Mouse (Mus musculus) small intestine, adult 2 months (tissue): Measurements from ENCODE around the gene Gpx4.

Experiments
- CTCF ChIP-seq: fragments of 200-500 bp; IDR thresholded peaks from 2 replicates; pipeline ENCODE4 v1.5.1; 2012; ENCODE audit warnings: low read depth, mild to moderate bottlenecking, control low read depth, inconsistent platforms, low read length, moderate library complexity, mixed read lengths; ENCODE audit not compliant: insufficient replicate concordance, insufficient read length; ENCODE audit errors: extremely low read depth
- POLR2A ChIP-seq: fragments of 200-500 bp; IDR thresholded peaks from 2 replicates; pipeline ENCODE4 v1.6.1; 2012; ENCODE audit warnings: low read depth, mild to moderate bottlenecking, control low read depth, inconsistent platforms, low read length, moderate library complexity

- TF ChIP-seq CTCF (no peak), POLR2A (no peak)
Measured at GRCm38 (mm10) chr10:80055891-80056290, 8.9 kb downstream of the Gpx4 start.
